Mouse (Mus musculus): ENCODE results near the gene Srrm2.
A peak's percentile ranks its signal among the peaks of the same experiment; 100 is the strongest.

Srrm2 gene

DNA sequence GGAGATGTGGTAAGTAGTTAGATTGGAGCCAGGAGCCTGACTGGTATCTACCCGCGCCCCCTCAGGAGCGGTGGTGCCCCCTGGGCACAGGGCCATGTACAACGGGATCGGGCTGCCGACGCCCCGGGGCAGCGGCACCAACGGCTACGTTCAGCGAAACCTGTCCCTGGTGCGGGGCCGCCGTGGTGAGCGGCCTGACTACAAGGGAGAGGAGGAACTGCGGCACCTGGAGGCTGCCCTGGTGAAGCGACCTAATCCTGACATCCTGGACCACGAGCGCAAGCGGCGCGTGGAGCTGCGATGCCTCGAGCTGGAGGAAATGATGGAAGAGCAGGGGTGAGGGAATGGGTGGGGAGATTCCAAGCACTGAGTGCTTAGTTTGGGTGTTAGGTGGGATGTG is 16.5 kb downstream of the Srrm2 start:
- no peak for DNase-seq (ENCODE audit: low spot score)

DNA sequence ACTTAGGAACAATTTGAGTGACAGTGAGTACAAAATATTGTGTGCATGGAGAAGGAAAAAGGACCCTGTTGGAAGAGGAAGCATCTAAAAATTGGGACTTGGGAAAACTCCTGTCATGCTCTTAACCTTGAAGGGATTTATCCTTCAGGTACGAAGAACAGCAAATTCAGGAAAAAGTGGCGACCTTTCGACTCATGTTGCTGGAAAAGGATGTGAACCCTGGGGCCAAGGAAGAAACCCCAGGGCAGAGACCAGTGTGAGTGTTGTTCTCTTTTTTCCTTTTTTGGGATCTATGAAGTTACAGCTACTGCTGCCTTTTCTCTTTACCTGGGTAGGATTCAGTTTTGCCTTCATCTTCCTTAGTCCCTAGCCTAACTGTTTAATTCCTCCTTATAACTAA is 17.6 kb downstream of the Srrm2 start:
- DNase-seq (ENCODE audit: low spot score) = no peak

DNA sequence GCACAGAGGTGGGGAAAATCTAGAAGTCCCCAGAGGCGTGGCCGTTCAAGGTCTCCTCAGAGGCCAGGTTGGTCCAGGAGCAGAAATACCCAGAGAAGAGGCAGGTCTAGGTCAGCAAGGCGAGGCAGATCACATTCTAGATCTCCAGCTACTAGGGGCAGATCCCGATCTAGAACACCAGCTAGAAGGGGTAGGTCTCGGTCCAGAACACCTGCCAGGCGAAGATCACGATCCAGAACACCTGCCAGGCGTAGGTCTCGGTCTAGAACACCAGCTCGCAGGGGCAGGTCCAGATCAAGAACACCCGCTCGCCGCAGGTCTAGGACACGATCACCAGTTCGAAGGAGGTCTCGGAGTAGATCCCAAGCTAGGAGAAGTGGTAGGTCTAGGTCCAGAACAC is 25.3 kb downstream of the Srrm2 start:
- no peak for DNase-seq (ENCODE audit: low spot score)

DNA sequence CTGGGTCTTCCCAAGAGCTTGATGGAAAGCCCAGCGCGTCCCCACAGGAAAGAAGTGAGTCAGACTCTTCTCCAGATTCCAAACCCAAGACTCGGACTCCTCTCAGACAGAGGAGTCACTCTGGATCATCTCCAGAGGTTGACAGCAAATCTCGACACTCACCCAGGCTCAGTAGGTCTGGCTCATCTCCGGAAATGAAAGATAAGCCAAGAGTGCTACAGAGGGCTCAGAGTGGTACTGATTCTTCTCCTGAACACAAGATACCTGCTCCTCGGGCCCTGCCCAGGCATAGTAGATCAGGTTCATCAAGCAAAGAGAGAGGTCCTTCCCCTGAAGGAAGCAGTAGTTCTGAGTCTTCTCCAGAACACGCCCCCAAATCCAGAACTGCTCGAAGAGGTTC is 28.2 kb downstream of the Srrm2 start:
- no peak for DNase-seq (ENCODE audit: low spot score)

DNA sequence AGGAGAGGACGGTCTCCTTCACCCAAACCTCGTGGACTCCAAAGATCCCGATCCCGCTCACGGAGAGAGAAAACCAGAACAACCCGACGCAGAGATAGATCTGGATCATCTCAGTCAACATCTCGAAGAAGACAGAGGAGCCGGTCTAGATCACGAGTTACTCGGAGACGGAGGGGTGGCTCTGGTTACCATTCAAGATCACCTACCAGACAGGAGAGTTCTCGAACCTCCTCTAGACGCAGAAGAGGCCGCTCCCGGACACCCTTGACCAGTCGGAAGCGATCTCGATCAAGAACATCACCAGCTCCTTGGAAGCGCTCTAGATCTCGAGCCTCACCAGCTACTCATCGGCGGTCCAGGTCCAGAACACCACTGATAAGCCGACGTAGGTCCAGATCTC is 28.9 kb downstream of the Srrm2 start:
- no peak for DNase-seq (ENCODE audit: low spot score)

DNA sequence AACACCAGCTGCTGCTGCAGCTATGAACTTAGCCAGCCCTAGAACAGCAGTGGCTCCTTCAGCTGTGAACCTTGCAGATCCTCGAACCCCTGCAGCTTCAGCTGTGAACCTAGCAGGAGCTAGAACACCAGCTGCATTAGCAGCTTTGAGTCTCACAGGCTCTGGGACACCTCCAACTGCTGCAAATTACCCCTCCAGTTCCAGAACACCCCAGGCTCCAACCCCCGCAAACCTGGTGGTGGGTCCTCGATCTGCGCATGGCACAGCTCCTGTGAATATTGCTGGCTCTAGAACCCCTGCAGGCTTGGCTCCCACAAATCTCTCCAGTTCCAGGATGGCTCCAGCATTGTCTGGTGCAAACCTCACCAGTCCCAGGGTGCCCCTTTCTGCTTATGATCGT is 30.4 kb downstream of the Srrm2 start:
- no peak for DNase-seq (ENCODE audit: low spot score)

DNA sequence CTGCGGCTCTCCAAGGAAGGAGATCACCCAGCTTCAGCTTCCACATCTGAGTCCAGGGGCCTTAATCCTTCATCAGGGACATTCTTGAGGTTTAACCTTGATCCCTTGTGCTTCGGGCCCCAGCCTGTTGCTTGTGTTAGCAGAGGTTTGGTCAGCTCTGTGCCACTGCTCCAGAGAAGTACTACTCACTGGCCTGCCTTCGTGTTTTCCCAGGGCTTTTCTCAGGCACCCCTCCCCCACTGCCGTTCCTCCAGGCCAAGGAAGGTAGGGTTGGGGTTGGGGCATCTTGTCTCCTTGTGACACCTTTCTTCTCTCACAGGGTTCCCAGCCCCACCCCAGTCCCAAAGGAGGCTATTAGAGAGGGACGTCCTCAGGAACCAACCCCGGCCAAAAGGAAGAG is 31.8 kb downstream of the Srrm2 start:
- no peak for DNase-seq (ENCODE audit: low spot score)

DNA sequence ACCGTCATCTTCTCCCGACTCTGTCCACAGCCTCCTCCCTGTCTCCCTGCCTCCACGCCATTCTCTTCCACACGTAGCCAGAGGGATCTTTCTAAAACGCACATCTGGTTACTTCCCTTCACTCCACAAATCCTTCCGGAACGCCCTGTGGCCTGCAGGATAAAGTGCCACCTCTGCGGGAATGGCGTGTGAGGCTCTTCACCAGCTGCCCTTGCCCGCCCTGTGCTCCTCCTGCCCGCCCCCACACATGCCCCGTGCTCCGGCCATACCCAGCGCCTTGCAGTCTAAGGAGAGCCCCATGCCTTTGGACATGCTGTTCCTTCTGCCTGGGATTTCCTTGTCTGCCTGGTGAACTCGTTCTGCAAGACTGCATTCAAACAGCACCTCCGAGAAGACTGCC is 32.7 kb downstream of the Srrm2 start:
- DNase-seq (ENCODE audit: low spot score) = no peak

DNA sequence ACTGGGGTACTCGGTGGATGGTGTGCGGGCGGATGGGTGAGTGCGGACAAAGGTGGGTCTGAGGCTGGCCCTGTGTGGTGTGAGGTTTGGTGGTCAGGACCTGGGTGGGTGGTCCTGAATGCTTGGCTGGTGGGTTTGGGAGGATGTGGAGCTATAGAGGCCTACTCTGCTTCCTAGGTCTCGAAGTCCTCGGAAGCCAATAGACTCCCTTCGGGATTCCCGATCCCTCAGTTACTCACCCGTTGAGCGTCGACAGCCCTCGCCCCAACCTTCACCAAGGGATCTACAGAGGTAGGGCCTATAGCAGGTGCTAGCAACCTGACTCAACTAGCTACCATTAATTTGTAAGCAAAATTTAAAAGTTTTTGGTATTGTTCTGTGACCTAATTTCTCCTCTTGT is 33.3 kb downstream of the Srrm2 start:
- no peak for DNase-seq (ENCODE audit: low spot score)

DNA sequence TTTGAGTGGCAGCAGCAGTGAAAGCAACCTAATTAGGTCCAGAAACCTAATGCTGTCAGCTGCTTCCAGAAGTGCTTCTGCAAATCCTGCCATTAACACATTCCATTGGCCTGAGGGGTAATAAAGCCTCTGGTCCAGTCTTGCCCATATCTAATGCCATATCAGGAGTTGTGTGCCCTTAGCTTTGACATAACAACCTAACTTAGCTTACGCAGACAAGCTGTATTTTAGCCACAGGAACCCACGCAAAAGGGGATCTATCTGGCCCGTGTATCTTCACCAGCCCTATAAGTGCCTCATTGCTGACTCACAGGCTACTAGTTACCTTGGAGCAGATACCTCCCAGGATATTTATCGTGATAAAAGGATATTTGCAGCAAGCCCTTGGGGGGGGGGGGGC is 35.3 kb downstream of the Srrm2 start:
- no peak for DNase-seq (ENCODE audit: low spot score)

DNA sequence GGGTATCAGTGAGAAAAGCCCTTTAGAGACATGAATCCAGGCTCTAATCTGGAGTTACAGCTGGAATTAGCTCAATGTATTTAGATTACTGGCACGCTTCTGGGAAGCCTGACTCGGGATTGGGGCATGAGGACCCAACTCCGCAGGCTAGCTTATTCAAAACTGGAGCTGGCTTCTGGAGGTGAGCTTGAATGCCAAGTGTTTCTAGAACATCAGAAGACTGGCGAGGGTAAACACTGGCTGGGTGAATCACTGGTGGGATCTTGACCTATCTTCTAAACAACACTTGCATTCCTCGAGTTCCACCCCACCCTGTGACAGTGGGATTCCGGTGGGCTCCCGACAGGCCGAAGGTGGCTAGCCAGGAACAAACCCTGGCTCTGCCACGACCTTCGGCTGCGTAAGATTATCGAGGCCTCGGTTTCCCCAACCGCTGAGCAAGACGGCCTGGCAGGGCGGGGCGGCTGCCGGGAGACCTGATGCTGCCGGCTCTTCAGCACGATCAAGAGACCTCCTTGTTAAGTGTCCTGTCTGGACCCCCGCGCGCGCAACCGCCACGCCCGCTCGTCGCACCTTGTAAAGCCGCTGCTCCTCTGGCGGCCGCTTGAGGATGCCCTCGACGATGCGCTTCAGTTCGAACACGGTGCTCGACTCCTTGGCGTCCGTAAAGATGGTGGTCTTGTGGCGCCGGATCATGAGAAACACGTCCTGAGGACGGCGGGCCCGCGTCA is 38.1 kb downstream of the Srrm2 start:
- peak; percentile 53 for DNase-seq (ENCODE audit: low spot score)

DNA sequence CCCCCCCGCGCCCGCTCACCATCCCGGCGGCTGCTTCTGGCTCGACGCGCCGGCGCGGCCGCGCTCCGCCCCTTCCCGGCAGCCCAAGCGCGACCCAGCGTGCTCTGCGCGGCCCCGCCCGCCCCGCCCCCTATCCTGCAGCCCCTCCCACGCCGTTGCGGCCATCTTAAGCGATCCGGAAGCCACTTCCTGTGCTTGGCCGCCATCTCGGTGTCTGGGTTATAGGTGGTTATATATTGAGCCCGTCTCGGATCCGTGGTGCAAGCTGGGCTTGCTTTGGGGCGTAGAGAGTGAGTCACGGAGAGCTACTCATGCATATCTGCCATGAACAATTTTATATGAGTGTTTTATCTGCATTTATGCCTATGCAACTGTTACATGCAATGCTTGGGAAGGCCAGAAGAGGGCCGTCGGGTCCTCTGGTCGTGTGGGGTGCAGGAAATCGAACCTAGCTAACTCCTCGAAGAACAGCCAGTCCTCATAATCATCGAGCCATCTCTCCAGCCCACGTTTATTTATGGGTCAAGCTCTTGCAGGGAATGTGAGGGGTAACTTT is 38.8 kb downstream of the Srrm2 start, which contains the start of gene Elob:
Gene Elob, minus strand, starts transcription at position 73 of the 556 bp plus-strand sequence.
- DNase-seq (ENCODE audit: low spot score) = peak; percentile 93

DNA sequence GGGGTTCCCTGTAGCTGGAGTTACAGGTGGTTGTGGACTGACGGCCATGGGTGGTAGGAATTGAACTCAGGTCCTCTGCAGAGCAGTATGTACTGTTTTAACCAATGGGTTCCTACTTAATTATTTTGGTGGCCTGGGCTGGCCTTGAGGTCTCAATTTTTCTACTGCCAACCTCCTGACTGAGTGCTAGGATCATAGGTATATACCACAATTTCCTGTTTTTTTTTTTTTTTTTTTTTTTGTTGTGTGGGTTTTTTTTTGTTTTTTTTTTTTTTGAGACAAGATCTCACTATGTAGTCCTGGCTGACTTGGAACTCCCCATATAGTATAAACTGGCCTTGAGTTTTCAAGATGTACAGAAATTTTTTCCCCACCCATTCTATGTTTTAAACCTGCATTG is 40.9 kb downstream of the Srrm2 start:
- no peak for DNase-seq (ENCODE audit: low spot score)

DNA sequence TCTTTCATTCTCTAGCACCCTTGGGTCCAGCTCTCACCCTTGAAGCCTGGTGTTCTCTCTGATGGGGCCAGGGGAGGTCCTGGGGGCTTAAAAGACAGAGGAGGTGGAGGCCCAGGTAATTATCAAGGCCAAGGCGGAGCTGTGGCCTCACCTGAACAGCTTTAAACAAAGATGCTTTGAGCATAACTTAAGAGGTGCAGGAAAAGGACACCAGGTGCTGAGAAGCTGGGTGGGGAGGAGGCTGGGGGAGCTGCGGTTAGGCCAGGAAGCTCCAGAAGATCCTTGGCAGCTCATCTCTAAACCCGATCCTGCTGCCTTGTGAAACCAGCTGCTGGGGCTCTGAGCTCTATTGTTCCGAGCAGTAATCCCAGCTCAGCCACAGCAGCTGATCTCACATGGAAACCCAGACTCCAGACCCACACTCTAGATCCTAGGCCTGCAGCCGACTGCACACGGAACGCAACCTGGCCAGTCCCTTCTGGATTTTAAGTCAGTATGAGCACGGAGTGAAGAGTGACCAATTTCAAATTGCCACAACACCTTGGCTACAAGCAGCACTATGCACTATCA is 45.8 kb downstream of the Srrm2 start, which contains the start of gene Prss33:
Gene Prss33, minus strand, starts transcription at position 51 of the 570 bp plus-strand sequence.
- DNase-seq (ENCODE audit: low spot score) = no peak

DNA sequence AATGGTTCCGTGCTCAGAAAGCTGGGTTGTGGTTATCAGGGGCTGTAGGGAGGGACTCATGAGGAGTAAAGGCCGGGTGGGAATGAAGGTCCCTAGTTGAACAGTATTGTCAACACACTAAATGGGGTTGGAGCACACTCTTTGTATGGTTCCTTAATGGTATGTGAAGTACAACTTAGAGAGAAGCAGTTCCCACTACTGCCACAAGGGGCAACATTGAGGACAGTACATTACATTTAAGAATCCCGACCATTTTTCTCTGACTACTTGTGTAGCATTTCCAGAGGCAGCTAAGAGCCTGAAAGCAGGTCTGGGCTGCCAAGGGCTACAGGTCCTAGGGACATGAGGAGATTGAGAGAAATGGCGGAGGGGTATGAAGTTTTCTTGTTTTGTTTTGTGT is 50.8 kb downstream of the Srrm2 start:
- peak; percentile 69 for DNase-seq (ENCODE audit: low spot score)

DNA sequence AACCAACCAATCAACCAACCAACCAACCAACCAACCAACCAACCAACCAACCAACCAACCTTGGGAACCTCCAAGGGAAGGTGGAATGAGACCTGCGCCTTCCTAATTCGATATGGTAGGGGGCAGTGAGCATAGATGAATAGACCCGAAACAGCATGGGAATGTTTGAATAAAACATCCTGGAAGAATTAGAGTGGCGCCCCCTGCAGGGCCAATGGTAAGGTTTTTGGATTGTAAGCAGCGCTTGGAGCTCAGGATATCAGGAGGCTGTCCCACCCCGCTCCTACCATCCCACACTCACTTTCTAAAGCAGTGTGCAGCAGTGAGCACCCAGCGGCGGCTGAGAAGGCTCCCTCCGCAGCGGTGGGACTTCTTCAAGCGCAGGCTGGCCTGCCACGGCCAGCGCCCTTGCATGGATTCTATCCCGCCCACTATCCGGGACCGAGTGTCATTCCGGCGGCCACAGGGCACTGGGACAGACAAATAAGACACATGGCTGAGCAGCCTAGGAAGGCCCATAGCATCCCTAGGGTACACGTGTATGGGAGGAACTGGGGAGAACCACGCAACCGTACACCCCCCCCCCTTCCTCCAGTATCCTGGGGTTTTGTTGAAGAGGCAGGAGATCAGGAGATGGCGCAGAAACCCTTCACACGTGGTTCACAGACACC is 52.9 kb downstream of the Srrm2 start:
- no peak for DNase-seq (ENCODE audit: low spot score)

DNA sequence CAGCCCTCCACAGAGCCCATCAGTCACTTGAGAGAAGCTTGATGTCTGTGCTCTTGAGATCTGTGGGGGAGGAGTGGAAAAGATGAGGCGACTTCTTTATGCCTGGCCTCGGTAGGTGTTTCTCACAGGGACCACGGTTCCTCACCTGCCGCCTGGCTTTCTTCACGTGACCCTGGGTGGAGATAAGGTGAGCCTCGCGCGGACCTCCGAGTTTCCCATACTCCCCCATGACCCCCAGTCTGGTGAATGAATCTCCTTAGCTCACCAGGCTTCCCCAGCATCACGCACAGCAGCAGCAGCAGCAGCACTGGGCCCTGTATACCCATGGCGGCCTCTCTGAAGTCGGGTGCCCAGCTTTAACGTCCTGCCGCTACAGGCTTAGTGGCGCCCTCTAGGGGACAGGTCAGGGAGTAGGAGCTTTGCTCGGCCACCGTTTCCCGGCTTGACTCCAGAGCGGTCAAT is 53.5 kb downstream of the Srrm2 start, which contains the start of the genes Prss32 and Prss41:
Gene Prss32, plus strand, starts transcription at position 44 of the 462 bp plus-strand sequence.
Gene Prss41, minus strand, starts transcription at position 361 of the 462 bp plus-strand sequence.
- DNase-seq (ENCODE audit: low spot score) = no peak

DNA sequence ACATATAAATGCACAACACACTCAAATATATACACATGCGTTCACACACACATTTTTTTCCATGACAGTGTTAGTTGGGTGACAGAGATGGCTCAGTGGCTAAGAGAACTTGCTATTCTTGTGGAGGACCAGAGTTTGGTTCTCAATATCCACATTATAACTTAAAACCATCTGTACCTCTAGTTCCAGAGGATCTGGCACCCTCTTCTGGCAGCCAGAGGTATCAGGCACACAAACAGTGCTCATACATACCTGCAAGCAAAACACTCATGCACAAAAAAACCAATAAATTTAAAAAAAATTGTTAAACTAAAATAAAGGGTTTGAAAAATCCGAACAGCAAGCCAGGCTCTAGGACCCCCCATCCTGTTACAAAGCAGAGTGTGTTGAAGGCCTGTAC is 59.7 kb downstream of the Srrm2 start:
- DNase-seq (ENCODE audit: low spot score) = no peak

DNA sequence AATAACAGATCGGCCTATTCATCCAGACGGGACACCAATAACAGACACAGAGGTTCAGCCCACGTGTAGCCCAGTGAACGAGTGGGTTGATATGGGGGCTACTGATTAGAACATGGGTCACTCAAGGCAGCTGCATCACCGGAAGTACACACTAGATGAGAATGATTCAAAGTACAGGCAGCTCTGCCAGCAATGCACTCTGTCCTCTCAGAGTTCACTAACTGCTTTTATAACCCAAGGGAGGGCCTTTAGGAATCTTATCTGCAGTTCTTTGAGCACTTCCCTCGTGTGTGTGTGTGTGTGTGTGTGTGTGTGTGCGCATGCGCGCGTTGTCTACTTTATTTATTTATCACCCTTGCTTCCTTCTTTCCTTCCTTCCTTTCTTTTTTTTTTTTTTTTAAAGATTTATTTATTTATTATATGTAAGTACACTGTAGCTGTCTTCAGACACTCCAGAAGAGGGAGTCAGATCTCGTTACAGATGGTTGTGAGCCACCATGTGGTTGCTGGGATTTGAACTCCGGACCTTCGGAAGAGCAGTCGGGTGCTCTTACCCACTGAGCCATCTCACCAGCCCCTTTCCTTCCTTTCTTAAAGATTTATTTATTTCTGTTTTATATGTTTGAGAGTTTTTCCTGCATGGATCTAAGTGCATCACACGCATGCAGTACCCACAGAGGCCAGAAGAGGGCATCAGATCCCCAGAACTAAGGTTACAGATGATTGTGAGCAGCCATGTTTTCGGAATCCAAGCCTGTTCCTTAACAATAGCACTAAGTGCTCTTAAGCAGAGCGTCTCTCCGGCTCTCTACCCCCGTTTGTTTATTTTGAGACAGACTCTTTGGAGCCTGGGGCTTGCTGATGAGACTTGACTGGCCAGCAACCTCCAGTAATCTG is 60.8 kb downstream of the Srrm2 start:
- peak; percentile 75 for DNase-seq (ENCODE audit: low spot score)

DNA sequence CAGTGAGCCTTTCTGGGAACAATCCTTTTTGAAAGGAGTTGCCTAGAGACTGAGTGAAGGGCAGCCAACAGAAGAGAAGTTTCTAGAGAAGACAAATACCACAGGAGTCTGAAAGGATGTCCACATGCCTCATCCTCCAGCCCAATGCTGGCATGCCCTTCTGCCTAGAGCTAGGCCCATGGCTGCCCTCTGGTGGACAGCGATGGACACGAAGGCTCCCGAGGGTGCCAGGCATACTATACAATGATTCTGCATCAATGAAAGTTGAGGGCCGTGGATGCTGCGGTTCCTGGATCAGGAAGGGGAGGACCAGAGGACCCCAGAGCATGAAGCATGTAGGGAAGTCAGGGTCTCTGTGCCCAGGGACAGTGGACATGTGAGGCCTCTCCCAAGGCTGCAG is 63.0 kb downstream of the Srrm2 start:
- DNase-seq (ENCODE audit: low spot score) = peak; percentile 81

DNA sequence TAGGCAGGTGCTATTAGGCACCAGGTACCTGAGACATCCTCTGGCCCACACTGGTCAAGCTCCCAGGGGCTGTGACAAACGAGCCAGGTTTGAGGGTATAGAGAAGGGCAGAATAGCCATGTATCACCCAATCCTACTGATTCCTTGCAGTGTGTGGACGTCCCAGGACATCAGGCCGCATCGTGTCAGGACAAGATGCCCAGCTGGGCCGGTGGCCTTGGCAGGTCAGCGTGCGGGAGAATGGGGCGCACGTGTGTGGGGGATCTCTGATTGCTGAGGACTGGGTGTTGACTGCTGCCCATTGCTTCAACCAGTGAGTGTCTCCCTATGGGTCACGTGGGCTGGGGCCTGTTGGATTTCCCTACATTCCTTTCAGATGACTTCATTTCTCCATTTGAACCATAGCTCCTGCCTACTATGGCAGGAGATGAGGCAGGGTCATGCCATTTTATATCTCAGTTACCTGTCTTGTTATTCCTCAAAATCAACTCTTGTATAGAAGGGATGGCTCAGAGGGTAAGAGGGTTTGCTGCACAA is 64.0 kb downstream of the Srrm2 start:
- DNase-seq (ENCODE audit: low spot score) = no peak
